Mouse (Mus musculus) kidney, postnatal 36 days (tissue): ENCODE results near the gene Fat3.

ENCODE experiments used
- DNase-seq, 2 experiments: peaks; one replicate each; pipeline ENCODE4 v3.0.0; 2021 to 2022; ENCODE audit warnings: mixed read lengths in 2 of 2

Fat3 gene

GRCm38 (mm10) chr9:16501186-16501711 is at the start of gene Fat3:
Gene Fat3 (minus strand): TSS chr9:16501285.
- DNase-seq = no peak

- no peak for DNase-seq
Observed at GRCm38 (mm10) chr9:16532884-16533283, 31.8 kb upstream of the Fat3 start.

- DNase-seq = no peak
Observed at GRCm38 (mm10) chr9:16517543-16517942, 16.5 kb upstream of the Fat3 start.

- DNase-seq = no peak
Observed at GRCm38 (mm10) chr9:16512005-16512404, 10.9 kb upstream of the Fat3 start.

- DNase-seq = no peak
Observed at GRCm38 (mm10) chr9:16503776-16504175, 2.7 kb upstream of the Fat3 start.

- peak in 1 of 2 experiments; percentile 20 for DNase-seq
Observed at GRCm38 (mm10) chr9:16502673-16503343, 1.7 kb upstream of the Fat3 start.

GRCm38 (mm10) chr9:16501990-16502672 is 1.0 kb upstream of the Fat3 start:
- DNase-seq = peak in 1 of 2 experiments; percentile 47

GRCm38 (mm10) chr9:16500382-16501185 is 501 bp downstream of the Fat3 start:
- DNase-seq = peak in 1 of 2 experiments; percentile 19

- peak in 1 of 2 experiments; percentile 17 for DNase-seq
Observed at GRCm38 (mm10) chr9:16499621-16500381, 1.3 kb downstream of the Fat3 start.

GRCm38 (mm10) chr9:16498876-16499275 is 2.2 kb downstream of the Fat3 start:
- DNase-seq = no peak

GRCm38 (mm10) chr9:16497361-16497760 is 3.7 kb downstream of the Fat3 start:
- DNase-seq = no peak

GRCm38 (mm10) chr9:16496331-16496730 is 4.8 kb downstream of the Fat3 start:
- no peak for DNase-seq

GRCm38 (mm10) chr9:16489661-16490060 is 11.4 kb downstream of the Fat3 start:
- DNase-seq = no peak

GRCm38 (mm10) chr9:16487565-16487964 is 13.5 kb downstream of the Fat3 start:
- DNase-seq = no peak

GRCm38 (mm10) chr9:16486229-16486628 is 14.9 kb downstream of the Fat3 start:
- no peak for DNase-seq

- no peak for DNase-seq
Observed at GRCm38 (mm10) chr9:16485173-16485572, 15.9 kb downstream of the Fat3 start.

GRCm38 (mm10) chr9:16484765-16485164 is 16.3 kb downstream of the Fat3 start:
- no peak for DNase-seq

- DNase-seq = no peak
Observed at GRCm38 (mm10) chr9:16461491-16461890, 39.6 kb downstream of the Fat3 start.

GRCm38 (mm10) chr9:16460591-16460990 is 40.5 kb downstream of the Fat3 start:
- no peak for DNase-seq

- DNase-seq = no peak
Observed at GRCm38 (mm10) chr9:16441930-16442329, 59.2 kb downstream of the Fat3 start.

GRCm38 (mm10) chr9:16440638-16441037 is 60.4 kb downstream of the Fat3 start:
- no peak for DNase-seq

GRCm38 (mm10) chr9:16439941-16440340 is 61.1 kb downstream of the Fat3 start:
- no peak for DNase-seq

GRCm38 (mm10) chr9:16437805-16438204 is 63.3 kb downstream of the Fat3 start:
- no peak for DNase-seq
